Mouse (Mus musculus) bone marrow, adult 2 months (tissue): ENCODE data around the gene Gm49711. TPM values are rescaled to one million over a fixed set of nuclear protein-coding genes. Genes with fewer than 3 reads are reported as not detected.

Source experiments
- H3K27ac ChIP-seq: fragments of 200-500 bp; 2 replicates; pipeline ENCODE4 v1.5.1; 2012; ENCODE audit warnings: low read depth, mild to moderate bottlenecking, control low read depth, inconsistent platforms, low read length; ENCODE audit not compliant: control insufficient read depth, poor library complexity, insufficient read depth
- H3K4me1 ChIP-seq: fragments of 200-500 bp; 2 replicates; pipeline ENCODE4 v1.6.1; 2011; ENCODE audit warnings: low read length; ENCODE audit not compliant: control insufficient read depth, insufficient read depth
- H3K4me3 ChIP-seq: fragments of 200-500 bp; replicated peaks from 2 replicates; pipeline ENCODE3; 2011; ENCODE audit warnings: mild to moderate bottlenecking, low read depth, low read length, control low read depth; ENCODE audit not compliant: control insufficient read depth
- CTCF ChIP-seq: fragments of 200-500 bp; IDR thresholded peaks from 2 replicates; pipeline ENCODE4 v1.5.1; 2011; ENCODE audit warnings: low read length, control low read depth; ENCODE audit not compliant: control insufficient read depth, insufficient read depth
- POLR2A ChIP-seq: fragments of 200-500 bp; IDR thresholded peaks from 2 replicates; pipeline ENCODE4 v1.6.1; 2011; ENCODE audit warnings: low read depth, mild to moderate bottlenecking, control low read depth, low read length, borderline replicate concordance; ENCODE audit not compliant: control insufficient read depth
- WGBS: fragments of 180-500 bp; shearing (Covaris S2); methylation state at CpG from one replicate; pipeline ENCODE4 v1.1.7; 2018; 5-methylcytosine and 5-hydroxymethylcytosine counted together
- polyA plus RNA-seq: library from polyadenylated mRNA; stranded (reverse); fragments of >200 nt; gene quantifications from 2 replicates; pipeline ENCODE4 v1.2.4, GENCODE M21; 2011; ENCODE audit warnings: low replicate concordance; ENCODE audit not compliant: missing spikeins, insufficient read depth, insufficient read length

Gm49711 gene
- polyA plus RNA-seq, 1 experiment = not detected

GRCm38 (mm10) chr16:92034676-92035075 lies 23.4 kb upstream of the Gm49711 start:
- TF ChIP-seq POLR2A = no peak
- TF ChIP-seq CTCF = no peak
- WGBS = 74% methylated on average over 5 of the region's 5 CpGs
- no peaks in the 10 kb centered on the region; the same call in 1 of the 2 replicates for H3K4me1 ChIP-seq

GRCm38 (mm10) chr16:92036701-92037100 lies 21.4 kb upstream of the Gm49711 start:
- WGBS = 80% methylated on average over 8 of the region's 8 CpGs
- Histone ChIP-seq H3K4me3 (no peak overlapping the region), H3K27ac (no peak overlapping the region), H3K4me1 (no peaks in the 10 kb centered on the region; the same call in 1 of the 2 replicates)
- TF ChIP-seq POLR2A (no peak), CTCF (no peak)

More at GRCm38 (mm10) chr16:92034676-92035075, 23.4 kb upstream of the Gm49711 start:
- H3K27ac ChIP-seq = no peak overlapping the region
- H3K4me3 ChIP-seq = no peak overlapping the region

- Histone ChIP-seq H3K27ac (0 out of 2 replicates have a peak overlapping the region, but pooled peaks have one; percentile 0), H3K4me3 (no peak overlapping the region), H3K4me1 (no peaks in the 10 kb centered on the region; the same call in 1 of the 2 replicates)
- 33% methylated on average over 21 of the region's 21 CpGs for WGBS
- TF ChIP-seq POLR2A (no peak), CTCF (no peak)
Observed at GRCm38 (mm10) chr16:92037891-92038607, 20.1 kb upstream of the Gm49711 start.

GRCm38 (mm10) chr16:92039421-92039820 lies 18.7 kb upstream of the Gm49711 start:
- H3K4me1 ChIP-seq = no peaks in the 10 kb centered on the region; the same call in 1 of the 2 replicates
- no peak for TF ChIP-seq POLR2A
- 72% methylated on average over 7 of the region's 7 CpGs for WGBS
- H3K4me3 ChIP-seq = no peak overlapping the region
- H3K27ac ChIP-seq = no peak overlapping the region

GRCm38 (mm10) chr16:92039966-92040365 lies 18.1 kb upstream of the Gm49711 start:
- no peak for TF ChIP-seq CTCF
- TF ChIP-seq POLR2A = no peak

GRCm38 (mm10) chr16:92051777-92052310 lies 6.3 kb upstream of the Gm49711 start:
- TF ChIP-seq POLR2A = no peak
- no peak for TF ChIP-seq CTCF
- H3K4me1 ChIP-seq = no peaks in the 10 kb centered on the region; the same call in 1 of the 2 replicates
- WGBS = 78% methylated on average over 7 of the region's 7 CpGs
- H3K27ac ChIP-seq = no peak overlapping the region
- no peak overlapping the region for H3K4me3 ChIP-seq

More at GRCm38 (mm10) chr16:92039966-92040365, 18.1 kb upstream of the Gm49711 start:
- Histone ChIP-seq H3K4me3 (no peak overlapping the region), H3K27ac (no peak overlapping the region), H3K4me1 (no peaks in the 10 kb centered on the region; the same call in 1 of the 2 replicates)
- WGBS = 90% methylated on average over 11 of the region's 11 CpGs

- TF ChIP-seq CTCF (no peak), POLR2A (no peak)
- H3K4me3 ChIP-seq = no peak overlapping the region
- H3K27ac ChIP-seq = no peak overlapping the region
- H3K4me1 ChIP-seq = no peaks in the 10 kb centered on the region; the same call in 1 of the 2 replicates
- 79% methylated on average over 10 of the region's 10 CpGs for WGBS
Observed at GRCm38 (mm10) chr16:92052569-92052968, 5.5 kb upstream of the Gm49711 start.

- 69% methylated on average over 2 of the region's 2 CpGs for WGBS
- Histone ChIP-seq H3K27ac (no peak overlapping the region), H3K4me1 (no peaks in the 10 kb centered on the region; the same call in 1 of the 2 replicates), H3K4me3 (no peak overlapping the region)
- TF ChIP-seq CTCF (no peak), POLR2A (no peak)
Observed at GRCm38 (mm10) chr16:92056711-92057110, 1.4 kb upstream of the Gm49711 start.

- 6% methylated on average over 11 of the region's 11 CpGs for WGBS
- H3K4me1 ChIP-seq = no peaks in the 10 kb centered on the region; the same call in 1 of the 2 replicates
- no peak for TF ChIP-seq POLR2A
- peak overlapping the region; percentile 66; the same call in 1 of the 2 replicates for H3K27ac ChIP-seq
- H3K4me3 ChIP-seq = peak overlapping the region; percentile 86
Observed at GRCm38 (mm10) chr16:92057456-92057851, 662 bp upstream of the Gm49711 start.
